Mouse (Mus musculus) layer of hippocampus, adult 8-10 months (tissue): Measurements from ENCODE around the gene 1810024B03Rik. TPM values are rescaled to one million over a fixed set of nuclear protein-coding genes. Genes with fewer than 3 reads are reported as not detected.
"Not testable (repeated sequence)": the region's sequence is repeated elsewhere in the genome, so short reads cannot be mapped to it uniquely, and the experiment has no call there.

Experiments used
- DNase-seq, 2 experiments: peaks; one replicate each; pipeline ENCODE4 v3.0.0; 2022; ENCODE audit warnings: low spot score in 2 of 2
- total RNA-seq, 4 experiments: library from RNA; stranded (reverse); gene quantifications; 2 replicates each; pipeline ENCODE4 v1.2.4; 2022

The 1810024B03Rik gene
- total RNA-seq, 4 experiments from 2014 or later, result 0.76 to 1.2 (median 0.88) TPM

DNA sequence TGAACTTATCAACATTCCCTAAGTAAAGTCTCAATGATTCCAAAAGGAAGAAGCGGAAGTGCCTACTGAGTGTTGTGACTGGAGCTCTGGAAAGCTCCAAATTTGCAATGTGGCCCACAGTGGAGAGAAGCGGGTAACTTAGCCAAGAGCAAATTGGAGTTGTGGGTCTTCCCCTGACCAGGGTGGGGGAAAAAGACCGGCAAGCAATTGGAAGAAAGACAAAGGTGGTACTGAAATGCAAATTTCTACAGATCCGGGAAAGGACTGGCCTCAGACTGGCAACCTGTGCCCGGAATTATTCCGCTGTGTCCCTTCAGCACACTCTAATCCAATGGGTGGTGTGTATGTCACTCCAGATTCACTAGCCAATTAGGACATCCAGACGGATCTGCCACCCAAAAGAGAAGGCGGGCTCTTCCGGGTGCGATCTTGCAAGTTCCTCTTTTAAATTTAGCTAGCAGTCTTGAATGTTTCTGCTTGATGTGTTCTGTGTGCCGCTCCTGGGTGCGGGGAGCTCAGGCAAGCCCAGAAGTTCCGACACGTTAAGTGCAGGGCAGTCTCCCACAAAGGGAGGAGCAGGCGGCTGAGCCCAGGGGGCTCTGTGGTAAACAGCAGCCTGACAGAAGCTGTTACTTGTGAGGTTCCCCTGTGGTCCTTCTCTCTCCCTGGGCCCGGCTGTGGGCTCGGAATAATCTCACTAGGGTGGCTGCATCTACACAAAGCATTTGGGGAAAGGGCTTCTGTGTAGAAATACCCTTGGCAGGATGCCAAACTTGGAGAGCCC lies 25.3 kb downstream of the 1810024B03Rik start:
- DNase-seq, result peak; percentile 82 to 87

DNA sequence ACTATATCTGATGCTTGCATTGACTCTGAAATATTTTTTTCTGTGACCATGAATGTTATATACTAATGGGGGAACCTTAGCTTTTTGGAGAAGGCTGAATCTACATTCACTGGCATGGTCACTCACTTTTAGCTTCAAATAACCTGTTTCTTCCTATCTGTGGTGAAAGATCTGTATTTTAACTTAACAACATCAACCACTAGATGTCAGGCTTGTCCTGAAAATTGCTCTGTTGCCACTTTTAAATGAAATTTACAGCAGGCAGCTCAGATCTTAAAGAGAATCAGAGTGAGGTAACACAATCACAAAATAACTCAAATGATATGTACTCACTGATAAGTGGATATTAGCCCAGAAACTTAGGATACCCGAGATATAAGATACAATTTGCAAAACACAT lies 41.8 kb downstream of the 1810024B03Rik start:
- not testable (repeated sequence) for DNase-seq

DNA sequence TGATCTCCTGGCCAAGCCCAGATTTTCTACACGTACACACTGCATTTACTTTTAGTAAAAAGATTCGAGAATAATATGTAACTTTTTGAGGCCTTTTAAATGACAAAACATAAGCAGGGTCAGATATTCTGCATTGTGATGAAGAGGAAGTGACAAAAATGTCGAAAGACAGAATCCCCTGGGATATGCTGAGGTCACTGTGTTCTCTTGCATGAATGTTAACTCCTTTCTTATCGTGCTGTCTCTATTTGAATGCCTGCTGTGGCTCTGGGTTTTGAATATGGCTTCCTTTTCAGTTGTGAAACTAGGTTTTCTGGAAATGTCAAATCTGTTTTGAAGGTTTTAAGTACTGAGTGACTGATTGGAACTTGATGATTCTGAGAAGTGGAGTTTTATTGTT lies 42.4 kb downstream of the 1810024B03Rik start:
- DNase-seq, result no peak

DNA sequence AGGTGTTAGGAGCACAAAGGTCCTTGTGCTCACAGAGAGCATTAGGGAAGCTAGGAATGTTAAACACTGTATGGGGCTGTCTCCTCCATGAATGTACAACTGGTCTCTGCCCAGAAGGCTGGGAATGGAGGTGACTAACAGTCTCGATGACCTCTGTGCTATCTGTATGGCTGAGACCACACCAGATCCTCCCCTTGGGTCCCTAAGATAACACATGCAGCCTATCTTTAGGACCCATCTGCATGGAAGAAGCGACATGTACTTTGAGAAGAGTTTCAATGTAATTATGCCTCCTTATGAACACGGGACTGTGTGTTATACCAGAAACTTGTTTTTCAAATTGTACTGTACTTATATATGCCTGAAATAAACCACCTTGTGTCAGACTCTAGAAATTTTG lies 62.4 kb downstream of the 1810024B03Rik start:
- DNase-seq, result no peak

DNA sequence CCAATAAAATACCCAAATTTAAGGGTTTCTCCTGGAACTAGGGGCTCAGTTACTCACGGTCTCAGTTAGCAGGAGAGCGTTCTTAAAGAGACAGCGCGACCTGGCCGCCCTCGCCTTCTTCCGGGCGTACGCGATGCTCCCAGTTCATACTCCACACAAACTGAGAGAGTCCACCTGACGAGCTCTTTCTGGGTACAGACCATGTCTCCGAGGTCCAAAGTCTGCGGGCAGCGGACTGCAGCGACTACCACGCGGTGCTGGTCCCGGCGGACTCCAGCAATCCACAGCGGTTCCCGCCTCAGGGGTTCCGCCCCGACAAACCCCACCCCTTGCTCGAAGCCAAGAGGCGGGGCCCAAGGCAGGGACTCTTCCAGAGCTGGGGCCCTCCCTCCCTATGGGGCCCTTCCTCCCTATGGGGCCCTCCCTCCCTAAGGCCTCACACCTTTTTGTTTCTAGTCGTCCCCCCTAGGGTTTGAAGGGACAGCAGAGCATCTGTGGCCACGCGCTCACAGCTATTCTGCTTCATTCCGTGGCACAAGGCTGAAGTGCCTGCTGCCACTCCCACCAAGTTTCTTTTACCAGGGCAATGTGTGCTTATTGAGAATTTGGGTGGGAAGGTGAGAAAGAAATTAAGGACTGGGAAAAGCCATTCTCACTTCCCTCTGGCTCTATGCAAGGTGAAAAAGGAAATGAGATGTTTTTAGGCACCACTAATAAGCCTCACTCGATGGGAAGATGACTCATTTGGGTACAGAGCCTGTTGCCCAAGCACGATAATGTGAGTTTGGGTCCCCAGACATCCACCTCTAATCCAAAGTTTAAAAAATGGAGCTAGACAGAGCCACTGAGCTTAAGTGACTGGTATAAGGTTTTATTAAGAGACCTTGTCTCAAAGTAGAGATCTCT lies 64.7 kb downstream of the 1810024B03Rik start, which contains the start of gene Itpripl1:
Gene Itpripl1 (minus strand): TSS at position 285 of the 906 bp plus-strand sequence.
- no peak for DNase-seq

DNA sequence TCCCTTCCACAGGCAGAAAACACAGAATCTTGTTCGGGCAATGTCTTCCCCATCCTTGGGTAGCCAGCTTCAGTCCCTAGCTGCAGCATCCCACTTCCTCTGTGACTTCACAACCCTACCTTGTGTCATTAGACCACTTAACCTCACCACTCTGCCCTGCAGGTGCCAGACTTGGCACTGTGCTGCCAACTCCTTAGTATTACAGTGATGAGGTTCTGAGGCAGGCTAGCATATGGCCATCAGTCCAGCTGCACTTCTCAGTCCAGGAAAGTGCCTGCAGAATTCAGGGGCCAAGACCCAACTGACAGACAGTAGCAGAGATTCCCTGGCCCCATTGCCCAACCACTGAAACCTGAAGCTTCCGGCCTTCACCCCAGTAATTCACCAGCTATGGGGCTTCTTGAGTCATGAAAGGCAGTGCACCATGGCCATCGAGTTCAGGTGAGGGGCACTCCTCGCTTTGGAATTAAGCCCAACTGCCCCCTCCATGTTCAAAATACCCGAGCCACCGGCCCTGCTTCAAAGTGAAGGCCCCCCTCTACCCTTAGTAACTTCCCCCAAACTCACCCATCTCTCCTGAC lies 65.4 kb downstream of the 1810024B03Rik start:
- no peak for DNase-seq

DNA sequence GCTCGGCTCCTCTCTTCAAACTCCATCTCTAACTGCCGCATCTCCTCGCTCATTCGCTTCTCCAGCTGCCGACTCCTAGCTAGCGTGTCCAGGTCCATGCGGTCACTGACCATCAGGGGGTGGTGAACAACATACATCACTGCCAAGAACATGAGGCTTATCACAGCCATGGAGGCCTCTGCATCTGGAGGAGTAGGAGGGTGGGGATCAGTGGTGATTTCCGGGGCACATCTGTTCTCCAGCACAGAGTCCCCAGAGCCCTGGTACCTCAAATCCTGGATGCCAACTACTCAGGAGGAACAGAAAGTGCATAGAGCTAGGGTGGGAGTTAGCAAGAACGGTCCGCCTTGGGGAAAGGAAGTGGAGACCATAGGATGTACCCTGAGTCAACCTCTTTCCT lies 66.0 kb downstream of the 1810024B03Rik start:
- no peak for DNase-seq

DNA sequence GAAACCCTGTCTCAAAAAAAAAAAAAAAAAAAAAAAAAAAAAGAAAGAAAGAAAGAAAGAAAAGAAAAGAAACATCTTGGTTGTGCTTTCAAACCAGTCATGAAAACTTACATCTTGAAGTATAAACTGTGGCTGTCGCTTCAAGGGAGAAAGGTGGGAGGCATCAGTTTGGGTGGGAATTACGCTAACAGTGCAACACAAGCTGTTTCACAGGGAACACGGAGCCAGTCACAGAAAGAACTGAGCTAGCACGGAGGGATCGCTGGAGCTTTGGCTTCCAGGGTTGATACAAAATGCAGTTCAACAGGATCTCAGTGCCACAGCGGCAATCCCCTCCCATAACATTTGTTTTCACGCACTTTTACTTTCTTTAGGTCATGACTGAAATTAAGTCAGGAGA lies 68.1 kb downstream of the 1810024B03Rik start:
- DNase-seq, result peak in 1 of 2 experiments; percentile 18

DNA sequence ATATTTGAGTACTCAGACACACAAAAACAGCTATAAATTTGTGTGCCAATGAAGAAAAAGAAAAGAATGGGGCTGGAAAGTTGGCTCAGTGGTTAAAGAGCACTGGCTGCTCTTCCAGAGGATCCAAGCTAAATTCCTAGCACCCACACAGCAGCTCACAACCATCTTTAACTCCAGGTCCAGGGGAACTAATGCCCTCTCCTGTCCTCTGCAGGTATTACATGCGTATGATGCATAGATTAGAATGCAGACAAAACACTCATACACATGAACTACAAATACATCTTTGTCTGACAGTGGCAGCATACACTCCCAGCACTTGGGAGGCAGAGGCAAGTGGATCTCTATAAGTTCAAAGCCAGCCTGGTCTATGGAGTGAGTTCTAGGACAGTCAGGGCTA lies 68.5 kb downstream of the 1810024B03Rik start:
- DNase-seq, result no peak

DNA sequence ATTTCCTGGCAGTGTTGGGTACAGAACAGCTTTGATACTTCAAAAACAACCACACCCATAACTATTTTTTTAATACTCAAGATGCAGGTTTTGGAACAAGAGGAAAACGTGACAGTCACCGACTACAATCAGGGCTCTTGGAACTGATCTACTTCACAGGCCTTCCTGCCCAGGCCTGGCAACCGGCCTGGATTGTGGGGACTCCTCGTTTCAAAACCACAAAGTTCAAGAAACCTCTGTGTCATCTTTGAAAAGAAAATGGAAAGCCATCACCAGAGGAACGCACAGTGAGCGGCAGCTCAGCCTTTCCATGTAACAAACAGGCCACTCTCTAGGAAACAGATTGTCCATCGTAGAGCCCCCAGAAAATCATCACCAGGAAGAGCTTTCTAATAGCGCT lies 69.0 kb downstream of the 1810024B03Rik start:
- DNase-seq, result no peak

DNA sequence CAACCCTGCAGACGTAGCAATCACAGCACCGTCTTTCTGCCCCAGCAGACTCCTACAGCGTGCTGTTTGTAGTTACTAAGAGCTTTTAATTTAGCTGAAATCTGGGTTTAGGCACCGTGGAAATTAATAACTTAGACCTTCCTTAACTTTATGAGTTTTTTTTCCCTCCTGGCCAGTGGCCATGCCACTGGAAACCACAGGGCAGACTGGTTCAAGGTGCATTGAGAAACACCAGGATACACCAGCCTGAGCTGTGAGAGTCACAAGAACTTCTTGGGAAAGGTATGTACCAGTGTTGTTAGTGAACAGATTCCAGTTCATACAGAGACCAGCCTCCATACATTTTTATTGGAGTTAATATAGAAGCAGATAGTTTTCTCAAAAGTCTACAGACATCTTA lies 69.6 kb downstream of the 1810024B03Rik start:
- DNase-seq, result no peak

DNA sequence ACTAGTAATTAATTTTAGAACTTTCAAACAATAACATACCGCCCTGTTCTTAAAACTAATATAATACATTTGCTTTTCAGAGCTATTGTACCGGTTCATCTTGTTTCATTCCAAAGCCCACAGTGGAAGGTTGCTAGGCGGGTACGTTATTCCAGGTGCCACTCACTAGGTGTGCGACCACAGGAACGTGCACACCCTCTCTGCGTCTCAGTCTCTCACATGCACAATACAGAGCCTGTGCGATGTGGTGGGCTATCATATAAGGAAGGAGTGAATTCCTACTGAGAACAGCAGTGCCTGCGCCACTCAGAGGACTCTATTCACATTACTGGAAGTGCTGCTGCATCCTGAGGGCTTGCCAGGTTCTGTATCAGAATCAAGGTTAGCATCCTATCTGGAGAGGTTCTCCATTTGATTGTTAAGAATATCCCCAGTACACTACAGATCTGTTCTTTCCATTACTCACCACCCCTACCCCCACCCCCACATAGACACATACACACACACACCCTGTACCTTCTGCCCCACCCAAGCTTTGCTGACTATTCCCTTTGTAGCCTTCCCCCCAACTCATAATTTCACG lies 70.2 kb downstream of the 1810024B03Rik start:
- DNase-seq, result no peak

DNA sequence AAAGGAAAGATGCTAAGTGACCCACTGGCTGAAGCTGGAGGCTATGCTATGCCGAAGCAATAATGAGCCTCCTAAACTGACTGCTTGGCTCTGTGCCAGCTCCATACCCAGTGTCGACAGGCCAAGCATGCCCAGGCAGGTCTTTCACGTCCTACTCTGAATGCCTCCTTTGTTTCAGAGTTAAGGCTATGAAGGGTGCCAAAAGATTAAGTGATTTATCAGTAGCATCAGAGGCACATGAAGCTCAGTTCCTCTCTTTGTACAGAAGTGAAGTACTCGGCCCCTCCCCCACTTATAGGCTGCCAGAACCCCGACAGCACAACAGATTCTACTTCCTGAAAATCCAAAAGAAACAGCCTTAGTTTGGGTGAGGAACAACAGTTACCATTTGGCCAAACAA lies 71.1 kb downstream of the 1810024B03Rik start:
- DNase-seq, result no peak

Other genes with a start within 250 kb of the 1810024B03Rik start
- 10 to 100 TPM; 12.2 to 18.9 (median 14.4) TPM for gene Ap4e1, start 199.6 kb downstream of the 1810024B03Rik start, total RNA-seq
- gene Blvra, start 137.6 kb downstream of the 1810024B03Rik start, total RNA-seq, result 10 to 100 TPM; 18.2 to 23.3 (median 22.8) TPM
- 1 to 10 TPM in 3 of 4 experiments, under 1 TPM in 1; 0.89 to 2.0 (median 1.5) TPM for gene Ncaph, start 74.3 kb downstream of the 1810024B03Rik start, total RNA-seq
- 1 to 10 TPM; 1.9 to 6.6 (median 4.2) TPM for gene Itpripl1, start 64.8 kb downstream of the 1810024B03Rik start, total RNA-seq
- gene Snrnp200, start 106 bp upstream of the 1810024B03Rik start, total RNA-seq, result 100 to 1,000 TPM in 1 of 4 experiments, 10 to 100 TPM in 3; 91.8 to 100 (median 96.5) TPM
- gene Ciao1, start 39.5 kb upstream of the 1810024B03Rik start, total RNA-seq, result 10 to 100 TPM; 73.1 to 81.0 (median 77.0) TPM
- 10 to 100 TPM; 69.4 to 75.6 (median 72.4) TPM for gene Tmem127, start 39.6 kb upstream of the 1810024B03Rik start, total RNA-seq
- gene Stard7, start 61.9 kb upstream of the 1810024B03Rik start, total RNA-seq, result 100 to 1,000 TPM; 100 to 119 (median 107) TPM
- 1 to 10 TPM in 3 of 4 experiments, under 1 TPM in 1; 0.99 to 1.6 (median 1.2) TPM for gene Dusp2, start 127.9 kb upstream of the 1810024B03Rik start, total RNA-seq
- gene Astl, start 130.4 kb upstream of the 1810024B03Rik start, total RNA-seq, result not detected
- gene Adra2b, start 154.9 kb upstream of the 1810024B03Rik start, total RNA-seq, result under 1 TPM in 3 of 4 experiments, not detected in 1; 0.09 to 0.41 (median 0.12) TPM
- gene Gpat2, start 216.9 kb upstream of the 1810024B03Rik start, total RNA-seq, result under 1 TPM in 2 of 4 experiments, not detected in 2; 0.13 to 0.27 TPM
- gene Fahd2a, start 236.3 kb upstream of the 1810024B03Rik start, total RNA-seq, result 10 to 100 TPM; 17.9 to 21.1 (median 19.8) TPM